Mouse (Mus musculus): ENCODE measurements around the gene Fgfr2.

DNA sequence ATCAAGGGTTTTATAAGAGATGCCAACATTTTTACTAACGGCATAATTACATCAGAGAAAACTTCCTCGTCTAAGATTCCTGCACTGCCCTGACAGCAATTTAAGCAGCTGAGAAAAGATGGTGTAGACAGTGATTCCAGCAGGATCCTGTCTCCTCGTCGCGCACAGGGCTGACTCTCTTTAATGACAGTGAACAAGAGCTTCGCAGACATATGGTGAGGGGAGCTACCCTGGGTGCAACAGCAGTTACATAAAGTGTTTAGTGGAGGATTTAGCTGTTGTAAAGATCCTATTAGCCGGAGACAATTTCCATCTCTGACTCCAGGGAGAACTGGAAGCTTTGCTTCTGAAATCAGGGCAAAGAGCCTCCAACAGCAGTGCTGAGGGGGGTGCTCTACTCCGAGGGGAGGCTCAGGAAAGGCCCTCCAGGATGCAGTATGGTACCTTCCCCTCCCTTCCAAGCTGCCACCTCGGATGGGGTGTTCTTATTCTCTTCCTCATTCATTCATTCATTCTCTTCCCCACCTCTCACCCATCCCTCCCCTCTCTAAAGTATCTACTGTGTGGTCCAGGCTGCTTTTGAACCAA, 63.5 kb downstream of the Fgfr2 start:
- no peak for TF ChIP-seq CTCF (IDR thresholded peaks at IDR 0.05; ENCODE audit: extremely low read depth, insufficient read length, insufficient replicate concordance, low read depth, low read length)
- no peak for TF ChIP-seq POLR2A (IDR thresholded peaks at IDR 0.05; ENCODE audit: low read depth, low read length)

All from small intestine, adult 2 months (tissue).